Mouse (Mus musculus): ENCODE data around the gene Ttc21b. TPM values are rescaled to one million over a fixed set of nuclear protein-coding genes. Genes with fewer than 3 reads are reported as not detected.

Gene Ttc21b
- polyA plus RNA-seq, 1 experiment from 2014 or later: 15.2 TPM

Other genes starting within 250 kb of the Ttc21b start
- 0.70 and 1.0 TPM in 2 replicates for gene Galnt3, start 131.6 kb downstream of the Ttc21b start, polyA plus RNA-seq (2016; fragmentation: Nextera tagmentation; extraction: Ambion mirVana)
- gene Scn1a, start 184.2 kb upstream of the Ttc21b start, polyA plus RNA-seq (2016; fragmentation: Nextera tagmentation; extraction: Ambion mirVana): 5.2 and 6.3 TPM in 2 replicates

Data from neural tube, embryonic 12.5 days (tissue).